Mouse (Mus musculus): ENCODE data around the gene Eef2.

DNA sequence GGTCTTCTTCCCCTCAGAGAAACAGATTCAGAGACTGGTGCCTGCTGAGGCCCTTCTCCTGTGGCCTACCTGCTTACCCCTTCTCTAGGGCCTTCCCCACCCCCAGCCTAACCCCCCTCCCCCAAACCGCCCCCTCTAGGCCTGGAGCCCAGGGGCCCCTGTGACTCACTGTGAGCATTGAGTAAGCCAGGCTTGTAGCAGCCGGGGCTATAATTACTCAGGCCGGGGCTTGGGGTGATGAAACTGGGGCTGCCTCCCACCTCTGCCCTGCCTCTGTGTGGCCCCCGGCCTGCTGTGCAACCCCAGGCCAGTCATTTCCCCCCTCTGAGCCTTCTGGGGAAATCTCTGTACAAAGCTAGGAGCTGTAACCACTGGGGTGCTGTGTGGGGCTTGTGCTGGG lies 30.1 kb upstream of the Eef2 start:
- TF ChIP-seq CTCF (IDR thresholded peaks at IDR 0.05; ENCODE audit: borderline replicate concordance, extremely low read depth, insufficient read depth, insufficient read length) (no peak), POLR2A (IDR thresholded peaks at IDR 0.05; ENCODE audit: borderline replicate concordance, extremely low read depth, insufficient read depth, insufficient read length, poor library complexity, severe bottlenecking) (no peak)

Data from brain, embryonic 14.5 days (tissue).